In the genomic region with DNA sequence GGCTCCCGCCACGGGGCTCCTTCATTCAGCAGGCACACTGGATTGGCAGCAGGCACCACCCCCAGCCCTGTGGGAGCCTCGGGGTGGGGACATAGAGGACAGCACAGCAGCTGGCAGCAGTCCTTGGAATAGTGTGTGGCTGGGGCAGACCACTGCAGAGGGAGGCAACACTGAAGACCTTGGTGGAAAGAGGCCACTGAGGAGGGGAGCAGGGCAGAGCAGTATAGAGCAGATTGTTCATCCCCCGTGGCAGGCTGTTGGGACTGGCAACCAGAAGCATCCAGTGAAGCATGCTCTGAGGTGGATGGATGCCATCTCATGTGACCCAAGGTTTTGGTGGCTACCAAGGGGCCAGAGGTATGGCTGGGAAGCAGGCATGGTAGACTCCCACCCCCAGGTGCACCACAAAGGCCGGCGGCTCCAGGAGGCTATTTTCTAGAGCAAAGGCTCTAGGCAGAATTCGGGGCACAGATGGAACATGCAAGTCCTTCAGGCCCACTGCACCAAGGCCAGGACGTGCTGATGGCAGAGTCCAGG, we compare ENCODE assay signal across 8 mouse cellular contexts. TPM values are rescaled to one million over a fixed set of nuclear protein-coding genes. Genes with fewer than 3 reads are reported as not detected.
DNase-seq lines count a peak whose midpoint lies in the region; ATAC-seq and TF ChIP-seq lines count a peak whose summit lies in the region.

No protein-coding gene starts in this region.

- no peaks in the 10 kb centered on the region for H3K27me3 ChIP-seq in kidney, embryonic 15.5 days
- no peaks in the 10 kb centered on the region for H3K27me3 ChIP-seq in thymus, adult 2 months (ENCODE audit: control insufficient read depth, insufficient read depth, low read length)

- 58% methylated on average over 8 of the region's 8 CpGs for WGBS in kidney, embryonic 15.5 days
- WGBS in thymus, adult 2 months, result 72% methylated on average over 8 of the region's 8 CpGs

- H3K4me3 ChIP-seq in kidney, embryonic 15.5 days (replicated peaks), result no peak overlapping the region
- no peak overlapping the region for H3K4me3 ChIP-seq in thymus, adult 2 months (ENCODE audit: control insufficient read depth, insufficient read depth, low read length)

- 0 out of 2 replicates have a peak, but pooled peaks have one; percentile 27 for ATAC-seq in kidney, embryonic 15.5 days (replicated peaks; ENCODE audit: low FRiP score)
- ATAC-seq in megakaryocyte progenitor cell, adult 5-6 weeks (replicated peaks; ENCODE audit: poor library complexity), result no peak

- TF ChIP-seq CTCF in thymus, adult 2 months (IDR thresholded peaks at IDR 0.05; ENCODE audit: borderline replicate concordance, control insufficient read depth, extremely low read depth, insufficient read depth, low read length, poor library complexity), result no peak

- no peak overlapping the region for H3K4me2 ChIP-seq in kidney, embryonic 15.5 days

- no peaks in the 10 kb centered on the region for H3K36me3 ChIP-seq in kidney, embryonic 15.5 days
- no peaks in the 10 kb centered on the region for H3K36me3 ChIP-seq in thymus, adult 2 months (ENCODE audit: control insufficient read depth, insufficient read depth, low read length)

- peak; percentile 23 for DNase-seq in kidney, adult 18-20 months
- no peak for DNase-seq in kidney, postnatal 10 days
- peak; percentile 44 to 57 for DNase-seq in adrenal gland, postnatal 36 days
- DNase-seq in cerebellum, postnatal 25 days, result peak; percentile 72
- no peak for DNase-seq in thymus, postnatal 25 days
- DNase-seq in thymus, adult 2 months, result no peak

- no peak overlapping the region for H3K9ac ChIP-seq in kidney, embryonic 15.5 days

- H3K4me1 ChIP-seq in kidney, embryonic 15.5 days, result peaks cover 49% of the 10 kb centered on the region
- peaks cover 35% of the 10 kb centered on the region for H3K4me1 ChIP-seq in thymus, adult 2 months (replicated peaks; ENCODE audit: control insufficient read depth, insufficient read depth, low read length)

- peak overlapping the region; percentile 37; the same call in 1 of the 2 replicates for H3K27ac ChIP-seq in kidney, embryonic 15.5 days
- H3K27ac ChIP-seq in thymus, adult 2 months (ENCODE audit: control insufficient read depth, insufficient read depth, low read length), result no peak overlapping the region

- no peaks in the 10 kb centered on the region for H3K9me3 ChIP-seq in kidney, embryonic 15.5 days (replicated peaks)

- no peak for TF ChIP-seq POLR2A in thymus, adult 2 months (IDR thresholded peaks at IDR 0.05; ENCODE audit: control insufficient read depth, extremely low read depth, insufficient read depth, low read length, poor library complexity)

RNA-seq across cellular contexts. Expression of a gene that starts 20.7 kb away (rescaled TPM):
- total RNA-seq in adrenal gland, postnatal 36 days (2021), result 10 to 100 TPM; 65.5 to 70.2 TPM
- polyA plus RNA-seq in kidney, embryonic 15.5 days (2015; fragmentation: Nextera tagmentation; extraction: Ambion mirVana), result 21.3 and 24.4 TPM in 2 replicates
- 11.0 and 11.7 TPM in 2 replicates for total RNA-seq in megakaryocyte progenitor cell, adult 5-6 weeks (2015)
- 13.4 and 18.1 TPM in 2 replicates for total RNA-seq in megakaryocyte progenitor cell, adult 5-6 weeks (2017)
- 130 and 137 TPM in 2 replicates for polyA plus RNA-seq in thymus, adult 2 months (2012; rRNA removed)

RNA-seq across cellular contexts. Expression of a gene that starts 24.6 kb away (rescaled TPM):
- total RNA-seq in adrenal gland, postnatal 36 days (2021), result under 1 TPM in 1 of 2 experiments, not detected in 1; 0.17 TPM
- polyA plus RNA-seq in kidney, embryonic 15.5 days (2015; fragmentation: Nextera tagmentation; extraction: Ambion mirVana), result 0.10 and 0.15 TPM in 2 replicates
- total RNA-seq in megakaryocyte progenitor cell, adult 5-6 weeks (2015), result not detected in 2 replicates
- total RNA-seq in megakaryocyte progenitor cell, adult 5-6 weeks (2017), result 0.17 and 0.34 TPM in 2 replicates
- 1.1 and 1.2 TPM in 2 replicates for polyA plus RNA-seq in thymus, adult 2 months (2012; rRNA removed)

RNA-seq across cellular contexts. Expression of a gene that starts 34.0 kb away (rescaled TPM):
- 10 to 100 TPM; 73.1 to 91.1 TPM for total RNA-seq in adrenal gland, postnatal 36 days (2021)
- polyA plus RNA-seq in kidney, embryonic 15.5 days (2015; fragmentation: Nextera tagmentation; extraction: Ambion mirVana), result 76.2 and 81.2 TPM in 2 replicates
- total RNA-seq in megakaryocyte progenitor cell, adult 5-6 weeks (2015), result 55.2 and 58.3 TPM in 2 replicates
- total RNA-seq in megakaryocyte progenitor cell, adult 5-6 weeks (2017), result 26.1 and 39.5 TPM in 2 replicates
- 86.7 and 90.2 TPM in 2 replicates for polyA plus RNA-seq in thymus, adult 2 months (2012; rRNA removed)

RNA-seq across cellular contexts. Expression of a gene that starts 34.1 kb away (rescaled TPM):
- total RNA-seq in adrenal gland, postnatal 36 days (2021), result 10 to 100 TPM in 1 of 2 experiments, 1 to 10 TPM in 1; 8.7 to 12.1 TPM
- polyA plus RNA-seq in kidney, embryonic 15.5 days (2015; fragmentation: Nextera tagmentation; extraction: Ambion mirVana), result 2.3 and 2.6 TPM in 2 replicates
- total RNA-seq in megakaryocyte progenitor cell, adult 5-6 weeks (2015), result 2.9 and 3.3 TPM in 2 replicates
- total RNA-seq in megakaryocyte progenitor cell, adult 5-6 weeks (2017), result 1.3 and 1.5 TPM in 2 replicates
- 13.2 and 15.5 TPM in 2 replicates for polyA plus RNA-seq in thymus, adult 2 months (2012; rRNA removed)

RNA-seq across cellular contexts. Expression of a gene that starts 34.9 kb away (rescaled TPM):
- total RNA-seq in adrenal gland, postnatal 36 days (2021), result under 1 TPM; 0.33 to 0.36 TPM
- 0.55 and 0.66 TPM in 2 replicates for polyA plus RNA-seq in kidney, embryonic 15.5 days (2015; fragmentation: Nextera tagmentation; extraction: Ambion mirVana)
- total RNA-seq in megakaryocyte progenitor cell, adult 5-6 weeks (2015), result 5.9 and 6.8 TPM in 2 replicates
- total RNA-seq in megakaryocyte progenitor cell, adult 5-6 weeks (2017), result 2.8 and 4.4 TPM in 2 replicates
- polyA plus RNA-seq in thymus, adult 2 months (2012; rRNA removed), result 4.5 and 4.7 TPM in 2 replicates

Comparison
In these comparisons a context has a peak if more than half of its experiments do, and no peak if none do; other contexts are left out.
1. DNase-seq: peak in kidney, adult 18-20 months (single experiment), adrenal gland, postnatal 36 days (2 of 2) and cerebellum, postnatal 25 days (2 of 2); none in kidney, postnatal 10 days (single experiment), thymus, postnatal 25 days (single experiment) and thymus, adult 2 months (single experiment).